Mouse (Mus musculus) thymus, postnatal 10 days (tissue): ENCODE measurements around the gene Ccdc97.

Experiments used
- DNase-seq, 2 experiments: peaks; one replicate each; pipeline ENCODE4 v3.0.0; 2021; ENCODE audit warnings: low spot score in 2 of 2

The Ccdc97 gene

DNA sequence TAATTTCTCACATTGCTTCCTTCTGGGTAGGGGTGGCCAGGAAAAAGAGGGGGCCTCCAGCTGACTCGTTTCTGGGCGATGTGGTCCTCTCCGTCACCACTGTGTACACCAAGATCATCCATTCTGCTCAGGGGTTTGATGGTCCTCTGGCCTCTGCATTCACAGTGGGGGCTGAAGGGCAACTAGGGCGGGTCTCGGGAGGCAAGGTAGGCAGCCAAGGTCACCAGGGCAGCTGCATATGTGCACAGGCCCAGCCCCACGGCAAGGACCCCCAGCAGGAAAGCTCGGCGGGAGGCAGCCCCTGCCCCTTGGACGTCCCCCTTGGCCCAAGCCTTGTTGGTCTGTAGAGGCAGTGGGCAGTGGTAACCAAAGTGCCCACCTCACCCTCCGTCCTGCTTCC, 49.7 kb downstream of the Ccdc97 start:
- no peak for DNase-seq

DNA sequence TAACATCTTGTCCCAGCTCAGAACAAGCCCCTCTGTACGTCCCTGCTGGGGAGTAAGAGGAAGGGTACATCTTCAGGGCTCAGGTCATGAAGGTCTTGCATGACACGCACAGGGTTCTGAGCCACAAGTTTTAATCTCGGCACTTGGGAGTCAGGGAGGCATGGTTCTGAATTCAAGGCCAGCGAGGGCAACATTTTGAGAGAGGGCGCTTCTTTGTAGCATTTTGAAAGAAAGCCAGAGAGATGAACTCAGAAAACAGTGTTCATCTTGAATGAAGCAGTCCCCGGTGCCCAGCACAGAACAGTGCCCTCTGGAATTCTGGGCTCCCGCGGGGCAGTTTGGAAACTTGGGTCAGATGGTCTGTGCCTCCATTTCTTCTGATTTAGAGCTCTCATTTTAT, 52.5 kb downstream of the Ccdc97 start:
- no peak for DNase-seq
